Mouse (Mus musculus) CH12.LX (cell line): ENCODE data around the gene Mark1. TPM values are rescaled to one million over a fixed set of nuclear protein-coding genes. Genes with fewer than 3 reads are reported as not detected.

ENCODE experiments used
- DNase-seq: peaks from one replicate; pipeline ENCODE4 v3.0.0-alpha.2; 2013; ENCODE audit errors: extremely low read depth
- H3K27ac ChIP-seq: 2 replicates; pipeline ENCODE4 v1.5.1; 2012; ENCODE audit warnings: low read depth, mild to moderate bottlenecking, control low read depth, moderate library complexity; ENCODE audit not compliant: insufficient read depth
- H3K27me3 ChIP-seq: replicated peaks from 2 replicates; pipeline ENCODE3; 2012; ENCODE audit warnings: inconsistent platforms
- H3K36me3 ChIP-seq, 2 experiments: replicated peaks in 1 of 2; 2 replicates each; pipeline versions ENCODE3 to v1.6.1; 2012; ENCODE audit warnings: inconsistent platforms in 1 of 2, low read length in 1 of 2, mild to moderate bottlenecking in 1 of 2, mixed read lengths in 1 of 2, moderate library complexity in 1 of 2; ENCODE audit not compliant: control insufficient read depth in 1 of 2, insufficient read depth in 1 of 2
- H3K4me1 ChIP-seq, 2 experiments: 2 replicates each; pipeline ENCODE4 v1.6.1; 2012; ENCODE audit warnings: inconsistent platforms in 1 of 2, moderate library complexity in 1 of 2; ENCODE audit not compliant: insufficient read depth in 2 of 2, control insufficient read depth in 1 of 2
- H3K4me2 ChIP-seq: 2 replicates; pipeline ENCODE4 v1.6.1; 2012; ENCODE audit warnings: low read depth, mild to moderate bottlenecking, control low read depth; ENCODE audit not compliant: poor library complexity, insufficient read depth, severe bottlenecking
- H3K4me3 ChIP-seq, 3 experiments: fragments of 150-350 bp in 1 of 3; sonication (generic) in 1 of 3; replicated peaks in 1 of 3; 2 replicates each; pipeline versions ENCODE3 to v1.5.1; 2011 to 2012; ENCODE audit warnings: low read depth in 2 of 3, low read length in 2 of 3, mild to moderate bottlenecking in 2 of 3, moderate library complexity in 2 of 3, control low read depth in 1 of 3, improper control_type of control experiment in 1 of 3, inconsistent platforms in 1 of 3, mixed read lengths in 1 of 3; ENCODE audit not compliant: poor library complexity in 1 of 3
- H3K79me2 ChIP-seq: replicated peaks from 2 replicates; pipeline ENCODE4 v1.6.1; 2012; ENCODE audit warnings: mild to moderate bottlenecking, moderate library complexity; ENCODE audit not compliant: control insufficient read depth, poor library complexity, insufficient read depth, severe bottlenecking; ENCODE audit errors: extremely low read depth
- H3K9ac ChIP-seq: 2 replicates; pipeline ENCODE4 v1.6.1; 2012; ENCODE audit warnings: low read depth, mild to moderate bottlenecking, control low read depth, moderate library complexity; ENCODE audit not compliant: insufficient read depth
- H3K9me3 ChIP-seq: replicated peaks from 2 replicates; pipeline ENCODE3; 2012; ENCODE audit warnings: low read length, inconsistent platforms, mixed read lengths
- CHD2 ChIP-seq: IDR thresholded peaks from 2 replicates; pipeline ENCODE4 v1.6.1; 2011; ENCODE audit warnings: low read length, improper control_type of control experiment
- ELF1 ChIP-seq: IDR thresholded peaks from 2 replicates; pipeline ENCODE4 v1.6.1; 2014; ENCODE audit warnings: low read depth, mild to moderate bottlenecking, inconsistent platforms, low read length, improper control_type of control experiment
- EP300 ChIP-seq: IDR thresholded peaks from 2 replicates; pipeline ENCODE4 v1.6.1; 2011; ENCODE audit warnings: low read length, improper control_type of control experiment
- HCFC1 ChIP-seq: IDR thresholded peaks from 2 replicates; pipeline ENCODE4 v1.6.1; 2012; ENCODE audit warnings: low read depth, mild to moderate bottlenecking, inconsistent platforms, low read length, improper control_type of control experiment
- IRF4 ChIP-seq: IDR thresholded peaks from 2 replicates; pipeline ENCODE4 v1.6.1; 2014; ENCODE audit warnings: low read depth, mild to moderate bottlenecking, inconsistent platforms, low read length, improper control_type of control experiment
- JUND ChIP-seq: conservative IDR thresholded peaks from 2 replicates; pipeline ENCODE4 v1.6.1; 2011; ENCODE audit warnings: low read depth, low read length, improper control_type of control experiment
- KAT2A ChIP-seq: IDR thresholded peaks from 2 replicates; pipeline ENCODE4 v1.6.1; 2012; ENCODE audit warnings: low read length, improper control_type of control experiment, inconsistent platforms; ENCODE audit not compliant: insufficient replicate concordance
- MAX ChIP-seq: IDR thresholded peaks from 2 replicates; pipeline ENCODE4 v1.6.1; 2011; ENCODE audit warnings: low read length, improper control_type of control experiment
- MEF2A ChIP-seq: IDR thresholded peaks from 2 replicates; pipeline ENCODE4 v1.6.1; 2014; ENCODE audit warnings: low read depth, mild to moderate bottlenecking, inconsistent platforms, low read length, improper control_type of control experiment, borderline replicate concordance
- NELFE ChIP-seq: IDR thresholded peaks from 2 replicates; pipeline ENCODE4 v1.6.1; 2011; ENCODE audit warnings: low read depth, low read length, improper control_type of control experiment
- POLR2AphosphoS2 ChIP-seq: IDR thresholded peaks from 2 replicates; pipeline ENCODE4 v1.6.1; 2011; ENCODE audit warnings: low read depth, low read length, improper control_type of control experiment
- RAD21 ChIP-seq: IDR thresholded peaks from 2 replicates; pipeline ENCODE4 v1.6.1; 2011; ENCODE audit warnings: low read depth, mild to moderate bottlenecking, low read length, improper control_type of control experiment, moderate library complexity
- RCOR1 ChIP-seq: conservative IDR thresholded peaks from 2 replicates; pipeline ENCODE4 v1.6.1; 2012; ENCODE audit warnings: low read depth, mild to moderate bottlenecking, inconsistent platforms, low read length, improper control_type of control experiment
- TBP ChIP-seq: conservative IDR thresholded peaks from 2 replicates; pipeline ENCODE4 v1.6.1; 2011; ENCODE audit warnings: low read depth, low read length, improper control_type of control experiment
- TCF12 ChIP-seq: IDR thresholded peaks from 2 replicates; pipeline ENCODE4 v1.6.1; 2014; ENCODE audit warnings: low read depth, mild to moderate bottlenecking, inconsistent platforms, low read length, improper control_type of control experiment
- USF1 ChIP-seq: IDR thresholded peaks from 2 replicates; pipeline ENCODE4 v1.6.1; 2014; ENCODE audit warnings: low read depth, mild to moderate bottlenecking, inconsistent platforms, low read length, improper control_type of control experiment
- USF2 ChIP-seq: conservative IDR thresholded peaks from 2 replicates; pipeline ENCODE4 v1.6.1; 2011; ENCODE audit warnings: low read depth, low read length, improper control_type of control experiment
- ZNF384 ChIP-seq: IDR thresholded peaks from 2 replicates; pipeline ENCODE4 v1.6.1; 2012; ENCODE audit warnings: low read depth, low read length, improper control_type of control experiment, inconsistent platforms
- dilution Hi-C: fragments of 300-500 bp; cut with MboI; formaldehyde crosslinking; loops from 2 replicates; pipeline ENCODE4 v1.14.3; 2020; ENCODE audit warnings: low sequenced_read_pairs; ENCODE audit not compliant: extremely low pct_unique_long_range_greater_than_20kb, extremely low pct_ligation_motif_present
- in situ Hi-C: fragments of 300-500 bp; cut with MboI; formaldehyde crosslinking; loops from 3 replicates; pipeline ENCODE4 v1.14.3; 2019; ENCODE audit warnings: low sequenced_read_pairs, low pct_ligation_motif_present, low pct_unique_long_range_greater_than_20kb, mixed read lengths
- polyA plus RNA-seq: library from polyadenylated mRNA; unstranded; fragments of >175 nt; gene quantifications from 2 replicates; pipeline ENCODE4 v1.2.1, GENCODE M21; 2012; ENCODE audit warnings: low read depth; ENCODE audit not compliant: insufficient read length
- total RNA-seq, 2 experiments: library from RNA; depleted of rRNA; stranded (reverse); fragments of 300-350 nt in 1 of 2; fragments of >200 nt in 1 of 2; gene quantifications; 2 replicates each; pipeline ENCODE4 v1.2.3; 2012 to 2014

Gene Mark1
- total and polyA plus RNA-seq, 3 experiments, result not detected

- Histone ChIP-seq H3K79me2 (no peaks in the 10 kb centered on the region), H3K36me3 (no peaks in the 10 kb centered on the region), H3K9me3 (no peaks in the 10 kb centered on the region), H3K4me1 (peaks cover 0 to 5% of the 10 kb centered on the region in 2 experiments; a peak in 1 of 4 replicates), H3K27ac (no peak overlapping the region), H3K4me2 (no peak overlapping the region), H3K27me3 (no peaks in the 10 kb centered on the region), H3K9ac (no peak overlapping the region), H3K4me3 (no peak overlapping the region)
- in situ Hi-C loops (no loop called here), dilution Hi-C loops (no loop called here)
- DNase-seq, result no peak
- no peak for TF ChIP-seq HCFC1
- no peak for TF ChIP-seq EP300
- TF ChIP-seq TBP, result no peak
- no peak for TF ChIP-seq IRF4
These were observed 113.2 kb downstream of the Mark1 start for GRCm38 (mm10) chr1:184886160-184886559.

GRCm38 (mm10) chr1:184882281-184883268 lies 116.8 kb downstream of the Mark1 start, which contains the start of gene C130074G19Rik:
Gene C130074G19Rik, minus strand, starts transcription at chr1:184883218.
- no peak for DNase-seq
- Histone ChIP-seq H3K4me1 (peaks cover 0 to 9% of the 10 kb centered on the region in 2 experiments; a peak in 1 of 4 replicates), H3K4me2 (no peak within 1 kb of the TSS), H3K79me2 (no peaks in the 10 kb centered on the region), H3K9me3 (no peaks in the 10 kb centered on the region), H3K4me3 (no peak within 1 kb of the TSS), H3K27me3 (no peaks in the 10 kb centered on the region), H3K27ac (no peak within 1 kb of the TSS), H3K9ac (no peak within 1 kb of the TSS), H3K36me3 (no peaks in the 10 kb centered on the region)
- TF ChIP-seq NELFE (no peak), USF1 (no peak), MAX (no peak), POLR2AphosphoS2 (no peak), CHD2 (no peak), ZNF384 (no peak), RAD21 (no peak), KAT2A (no peak), USF2 (no peak), HCFC1 (no peak), RCOR1 (no peak), JUND (no peak), ELF1 (no peak), MEF2A (no peak), TCF12 (no peak)
- dilution Hi-C loops (no loop called here), in situ Hi-C loops (no loop called here)
